Mouse (Mus musculus): ENCODE measurements around the gene Atg9a. TPM values are rescaled to one million over a fixed set of nuclear protein-coding genes. Genes with fewer than 3 reads are reported as not detected.

Gene Atg9a
- total and polyA plus RNA-seq, 2 experiments from 2014 or later = 28.5 to 99.6 TPM

DNA sequence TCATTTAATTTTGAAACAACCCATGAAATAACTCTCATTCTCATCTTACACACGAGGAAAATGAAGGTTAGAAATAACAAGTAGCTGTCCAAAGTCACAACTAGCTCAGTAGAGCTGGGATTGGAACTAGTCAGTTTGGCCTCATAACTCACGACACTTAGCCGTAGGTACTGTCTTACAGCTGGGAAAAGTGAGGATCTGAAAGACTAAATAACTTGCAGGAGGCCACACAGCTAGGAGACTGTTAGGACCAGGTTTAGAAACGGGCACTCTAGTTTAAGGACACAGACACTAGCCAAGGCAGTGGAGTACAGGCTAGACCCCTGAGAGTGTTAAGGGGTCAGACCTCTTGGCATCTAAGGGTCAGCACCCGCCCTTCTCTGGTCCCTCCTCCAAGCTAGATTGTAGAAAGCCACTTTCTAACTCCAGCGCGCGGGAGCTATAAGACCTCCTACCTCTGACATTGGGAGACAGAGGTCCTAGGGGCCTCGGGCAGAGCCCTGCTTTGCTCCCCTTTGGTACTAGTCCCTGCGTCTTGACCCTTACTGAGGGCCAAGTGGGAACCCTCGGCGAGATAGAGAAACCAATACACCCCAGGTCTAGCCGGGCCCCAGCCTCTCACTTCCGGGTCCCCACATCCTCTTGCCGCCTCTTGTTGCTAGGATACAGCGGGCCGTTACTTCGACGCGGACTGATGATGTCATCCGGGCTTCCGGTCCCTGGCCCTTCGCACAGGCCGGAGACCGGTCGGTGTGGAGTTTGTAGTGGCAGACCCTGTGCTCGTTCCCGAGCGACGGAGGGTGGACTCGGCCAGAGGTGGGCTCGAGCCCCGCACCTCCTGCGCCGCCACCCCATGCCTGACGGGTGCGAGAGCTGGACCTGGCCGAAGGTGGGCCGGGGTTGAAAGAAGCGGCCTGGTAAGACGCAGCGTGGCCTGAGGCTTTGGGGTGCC lies 18.4 kb upstream of the Atg9a start, which contains the start of the genes Glb1l and Stk16:
Glb1l (minus strand) TSS at position 678 of the 952 bp plus-strand sequence.
Stk16 (plus strand) TSS at position 703 of the 952 bp plus-strand sequence.
- H3K9ac ChIP-seq (replicated peaks; ENCODE audit: low read depth, low read length) = peak within 1 kb of the TSS; percentile 92
- DNase-seq (ENCODE audit: low spot score) = peak; percentile 95

DNA sequence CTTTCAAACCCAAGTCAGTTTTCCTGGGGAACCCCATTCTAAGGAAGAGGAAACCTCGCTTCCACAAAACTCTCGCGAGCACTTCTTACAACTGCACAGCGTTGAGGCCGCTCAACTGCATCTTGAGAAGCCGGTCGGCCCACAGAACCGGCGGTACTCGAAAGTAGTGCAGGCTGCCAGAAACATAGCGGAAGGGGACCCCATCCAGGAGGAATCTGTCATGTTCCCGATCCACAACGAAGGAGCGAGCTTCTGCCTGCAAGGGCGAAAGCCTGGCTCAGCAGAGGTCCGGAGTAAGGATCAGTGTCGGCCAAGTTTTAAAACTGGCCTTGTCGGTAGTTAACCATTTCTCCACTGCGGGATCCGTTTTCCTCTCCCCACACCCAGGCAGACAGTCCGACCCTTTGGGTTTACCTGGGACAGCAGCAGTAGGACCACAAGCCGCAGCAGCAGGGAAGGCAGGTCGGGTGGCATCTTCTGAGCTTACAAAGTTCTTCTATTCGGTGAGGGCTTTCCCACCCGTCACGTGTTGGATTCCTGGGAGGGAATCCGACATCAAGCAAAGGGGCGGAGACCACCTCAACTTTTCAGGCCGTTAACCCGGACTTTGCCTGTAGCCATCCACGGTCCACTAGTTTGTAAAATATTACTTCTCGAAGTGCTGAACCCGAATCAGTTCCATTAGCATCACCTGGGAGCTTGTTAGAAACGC lies 17.1 kb upstream of the Atg9a start:
- no peak for ATAC-seq (ENCODE audit: insufficient read depth, low read depth)
- peak overlapping the region; percentile 58 for H3K9ac ChIP-seq (replicated peaks; ENCODE audit: low read depth, low read length)
- no peaks in the 10 kb centered on the region for H3K9me3 ChIP-seq (replicated peaks; ENCODE audit: control insufficient read depth, low read length)
- no peak for DNase-seq (ENCODE audit: low spot score)
- H3K27me3 ChIP-seq (ENCODE audit: control insufficient read depth, insufficient read depth, low read length) = no peaks in the 10 kb centered on the region
- H3K4me1 ChIP-seq (ENCODE audit: control insufficient read depth, insufficient read depth) = peaks cover 23% of the 10 kb centered on the region
- TF ChIP-seq CTCF (IDR thresholded peaks at IDR 0.05; ENCODE audit: low read depth) (no peak), EP300 (IDR thresholded peaks at IDR 0.05; ENCODE audit: low read depth) (no peak)
- WGBS = 10% methylated on average over 34 of the region's 34 CpGs
- H3K27ac ChIP-seq (ENCODE audit: low read depth) = no peak overlapping the region
- H3K4me2 ChIP-seq (ENCODE audit: low read depth, low read length) = peak overlapping the region; percentile 89
- peaks cover 18% of the 10 kb centered on the region for H3K36me3 ChIP-seq (replicated peaks; ENCODE audit: control insufficient read depth, insufficient read depth, low read length)
- H3K4me3 ChIP-seq (ENCODE audit: low read depth, low read length) = peak overlapping the region; percentile 91

More for the DNA sequence above, 18.4 kb upstream of the Atg9a start, which contains the start of the genes Glb1l and Stk16:
- Histone ChIP-seq H3K4me3 (ENCODE audit: low read depth, low read length) (peak within 1 kb of the TSS; percentile 91), H3K36me3 (replicated peaks; ENCODE audit: control insufficient read depth, insufficient read depth, low read length) (peaks cover 31% of the 10 kb centered on the region), H3K4me2 (ENCODE audit: low read depth, low read length) (peak within 1 kb of the TSS; percentile 89), H3K9me3 (replicated peaks; ENCODE audit: control insufficient read depth, low read length) (no peaks in the 10 kb centered on the region), H3K27ac (ENCODE audit: low read depth) (peak within 1 kb of the TSS; percentile 59), H3K4me1 (ENCODE audit: control insufficient read depth, insufficient read depth) (peaks cover 29% of the 10 kb centered on the region), H3K27me3 (ENCODE audit: control insufficient read depth, insufficient read depth, low read length) (no peaks in the 10 kb centered on the region)
- TF ChIP-seq EP300 (IDR thresholded peaks at IDR 0.05; ENCODE audit: low read depth) = peak; percentile 33; the same call in 1 of the 2 replicates
- TF ChIP-seq CTCF (IDR thresholded peaks at IDR 0.05; ENCODE audit: low read depth) = no peak
- WGBS = 5% methylated on average over 42 of the region's 42 CpGs
- ATAC-seq (ENCODE audit: insufficient read depth, low read depth) = peak; percentile 91

DNA sequence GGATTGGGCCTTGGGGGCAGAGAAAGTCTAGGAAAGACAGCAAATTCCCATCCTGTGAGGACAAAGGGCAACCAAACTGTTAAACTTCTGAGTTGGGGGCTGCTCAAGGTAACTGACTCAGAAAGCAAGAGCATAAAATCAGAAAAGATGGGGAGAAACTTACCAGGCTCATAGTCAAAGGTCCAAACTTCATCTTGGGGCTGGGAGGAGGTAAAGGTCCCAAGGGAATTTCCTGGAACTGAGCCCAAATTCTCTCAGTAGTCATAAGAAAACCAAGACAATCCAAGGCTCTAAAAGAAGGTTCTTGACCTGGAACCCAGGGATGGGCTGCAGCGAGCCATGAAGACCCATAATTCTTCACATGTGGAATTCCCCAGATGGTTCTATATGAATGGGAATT lies 9.2 kb upstream of the Atg9a start:
- Histone ChIP-seq H3K27me3 (ENCODE audit: control insufficient read depth, insufficient read depth, low read length) (no peaks in the 10 kb centered on the region), H3K4me3 (ENCODE audit: low read depth, low read length) (no peak overlapping the region), H3K4me1 (ENCODE audit: control insufficient read depth, insufficient read depth) (no peaks in the 10 kb centered on the region), H3K4me2 (ENCODE audit: low read depth, low read length) (no peak overlapping the region), H3K9me3 (replicated peaks; ENCODE audit: control insufficient read depth, low read length) (no peaks in the 10 kb centered on the region), H3K9ac (replicated peaks; ENCODE audit: low read depth, low read length) (no peak overlapping the region), H3K36me3 (replicated peaks; ENCODE audit: control insufficient read depth, insufficient read depth, low read length) (peaks cover 39% of the 10 kb centered on the region), H3K27ac (ENCODE audit: low read depth) (no peak overlapping the region)
- 78% methylated on average over 1 of the region's 1 CpGs for WGBS
- ATAC-seq (ENCODE audit: insufficient read depth, low read depth) (no peak), DNase-seq (ENCODE audit: low spot score) (no peak)
- TF ChIP-seq EP300 (IDR thresholded peaks at IDR 0.05; ENCODE audit: low read depth) (no peak), CTCF (IDR thresholded peaks at IDR 0.05; ENCODE audit: low read depth) (no peak)

DNA sequence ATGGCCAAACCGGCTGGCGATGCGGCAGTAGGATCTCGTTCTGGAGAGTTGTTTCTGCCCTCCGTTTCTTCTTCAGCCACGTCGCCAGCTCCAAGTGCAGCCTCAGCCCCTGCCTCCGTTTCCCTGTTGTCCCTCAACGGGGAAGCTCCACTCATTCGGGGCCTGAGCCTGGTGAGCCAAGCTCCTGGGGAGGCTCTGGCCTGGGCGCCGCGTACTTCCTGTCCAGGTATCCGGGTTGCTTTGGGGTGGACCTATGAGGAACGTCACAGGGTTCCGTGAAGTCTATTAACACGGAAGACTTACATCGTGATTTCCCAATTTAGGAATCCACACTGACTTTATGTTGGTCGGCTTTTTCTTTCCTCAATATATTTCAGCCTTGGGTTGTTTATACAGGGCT lies 456 bp upstream of the Atg9a start:
- Histone ChIP-seq H3K4me3 (ENCODE audit: low read depth, low read length) (peak overlapping the region; percentile 85), H3K4me2 (ENCODE audit: low read depth, low read length) (peak overlapping the region; percentile 99), H3K9ac (replicated peaks; ENCODE audit: low read depth, low read length) (peak overlapping the region; percentile 89), H3K9me3 (replicated peaks; ENCODE audit: control insufficient read depth, low read length) (no peaks in the 10 kb centered on the region), H3K27me3 (ENCODE audit: control insufficient read depth, insufficient read depth, low read length) (no peaks in the 10 kb centered on the region), H3K4me1 (ENCODE audit: control insufficient read depth, insufficient read depth) (peaks cover 18% of the 10 kb centered on the region), H3K36me3 (replicated peaks; ENCODE audit: control insufficient read depth, insufficient read depth, low read length) (peaks cover 33% of the 10 kb centered on the region), H3K27ac (ENCODE audit: low read depth) (peak overlapping the region; percentile 94)
- ATAC-seq (ENCODE audit: insufficient read depth, low read depth) (peak; percentile 39), DNase-seq (ENCODE audit: low spot score) (peak; percentile 28)
- WGBS = under 1% methylated on average over 19 of the region's 19 CpGs
- no peak for TF ChIP-seq CTCF (IDR thresholded peaks at IDR 0.05; ENCODE audit: low read depth)
- TF ChIP-seq EP300 (IDR thresholded peaks at IDR 0.05; ENCODE audit: low read depth) = no peak

DNA sequence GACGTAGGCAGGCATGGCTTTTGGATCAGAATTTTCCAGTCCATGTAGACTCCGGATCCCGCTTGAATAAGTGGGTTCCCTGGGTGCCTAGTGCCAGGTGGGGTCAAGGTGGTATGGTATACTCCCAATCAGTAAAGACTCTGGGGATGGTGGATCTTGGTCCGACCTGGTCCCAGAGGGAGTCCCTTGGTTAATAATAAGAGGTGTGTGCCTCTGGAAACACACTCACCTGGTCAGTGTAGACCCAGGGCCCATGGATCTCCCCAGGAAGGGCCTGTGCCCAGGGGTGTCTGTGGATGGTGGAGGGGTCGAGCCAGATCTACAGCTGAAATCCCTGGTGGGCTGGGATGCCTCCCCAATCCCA lies 756 bp downstream of the Atg9a start:
- no peaks in the 10 kb centered on the region for H3K27me3 ChIP-seq (ENCODE audit: control insufficient read depth, insufficient read depth, low read length)
- H3K4me2 ChIP-seq (ENCODE audit: low read depth, low read length) = peak overlapping the region; percentile 86
- H3K36me3 ChIP-seq (replicated peaks; ENCODE audit: control insufficient read depth, insufficient read depth, low read length) = peaks cover 33% of the 10 kb centered on the region
- no peak for TF ChIP-seq CTCF (IDR thresholded peaks at IDR 0.05; ENCODE audit: low read depth)
- no peak for TF ChIP-seq EP300 (IDR thresholded peaks at IDR 0.05; ENCODE audit: low read depth)
- no peak; the same call in 1 of the 2 replicates for ATAC-seq (ENCODE audit: insufficient read depth, low read depth)
- no peak for DNase-seq (ENCODE audit: low spot score)
- H3K9me3 ChIP-seq (replicated peaks; ENCODE audit: control insufficient read depth, low read length) = no peaks in the 10 kb centered on the region
- H3K4me3 ChIP-seq (ENCODE audit: low read depth, low read length) = peak overlapping the region; percentile 85
- peaks cover 18% of the 10 kb centered on the region for H3K4me1 ChIP-seq (ENCODE audit: control insufficient read depth, insufficient read depth)
- peak overlapping the region; percentile 94 for H3K27ac ChIP-seq (ENCODE audit: low read depth)
- peak overlapping the region; percentile 89 for H3K9ac ChIP-seq (replicated peaks; ENCODE audit: low read depth, low read length)
- 39% methylated on average over 5 of the region's 5 CpGs for WGBS
